Mouse (Mus musculus) myocyte (in vitro differentiated cells): ENCODE data around the gene Ankrd33. TPM values are rescaled to one million over a fixed set of nuclear protein-coding genes. Genes with fewer than 3 reads are reported as not detected.

Source experiments
- H3K27me3 ChIP-seq: one replicate; pipeline ENCODE4 v1.6.1; 2011; ENCODE audit not compliant: control insufficient read depth, insufficient read depth, insufficient read length
- H3K36me3 ChIP-seq: one replicate; pipeline ENCODE4 v1.6.1; 2011; ENCODE audit not compliant: control insufficient read depth, insufficient read depth
- H3K4me2 ChIP-seq: one replicate; pipeline ENCODE4 v1.6.1; 2011; ENCODE audit warnings: low read depth, control low read depth
- H3K4me3 ChIP-seq: one replicate; pipeline ENCODE4 v1.5.1; 2011; ENCODE audit warnings: mild to moderate bottlenecking, control low read depth, moderate library complexity
- H3K79me2 ChIP-seq: one replicate; pipeline ENCODE4 v1.6.1; 2011; ENCODE audit not compliant: control insufficient read depth, insufficient read depth
- H3ac ChIP-seq: one replicate; pipeline ENCODE4 v1.6.1; 2011; ENCODE audit not compliant: control insufficient read depth, insufficient read length
- CEBPB ChIP-seq: IDR thresholded peaks from 2 replicates; pipeline ENCODE4 v1.6.1; 2011; ENCODE audit warnings: mild to moderate bottlenecking, moderate library complexity; ENCODE audit not compliant: poor library complexity, insufficient read depth, severe bottlenecking
- E2F4 ChIP-seq: IDR thresholded peaks from one replicate; pipeline ENCODE4 v1.6.1; 2011; ENCODE audit warnings: mild to moderate bottlenecking, control low read depth, moderate library complexity; ENCODE audit not compliant: insufficient read depth
- MAX ChIP-seq: IDR thresholded peaks from one replicate; pipeline ENCODE4 v1.6.1; 2011; ENCODE audit warnings: low read depth, mild to moderate bottlenecking, control low read depth
- MYOD1 ChIP-seq, 3 experiments: IDR thresholded peaks; one replicate each; pipeline ENCODE4 v1.6.1; 2011; ENCODE audit warnings: control low read depth in 2 of 3, low read depth in 2 of 3, mild to moderate bottlenecking in 2 of 3, moderate library complexity in 1 of 3; ENCODE audit not compliant: insufficient read length in 2 of 3, control insufficient read depth in 1 of 3
- MYOG ChIP-seq, 3 experiments: IDR thresholded peaks; one replicate each; pipeline ENCODE4 v1.6.1; 2011; ENCODE audit warnings: control low read depth in 2 of 3, low read depth in 2 of 3, mild to moderate bottlenecking in 2 of 3; ENCODE audit not compliant: insufficient read length in 2 of 3, control insufficient read depth in 1 of 3, insufficient read depth in 1 of 3
- POLR2A ChIP-seq: IDR thresholded peaks from one replicate; pipeline ENCODE4 v1.6.1; 2011; ENCODE audit warnings: low read depth, mild to moderate bottlenecking, control low read depth, moderate library complexity; ENCODE audit not compliant: insufficient read length
- POLR2AphosphoS2 ChIP-seq: IDR thresholded peaks from one replicate; pipeline ENCODE4 v1.6.1; 2011; ENCODE audit warnings: low read depth, control low read depth; ENCODE audit not compliant: insufficient read length
- REST ChIP-seq: IDR thresholded peaks from one replicate; pipeline ENCODE4 v1.6.1; 2011; ENCODE audit warnings: mild to moderate bottlenecking, control low read depth, moderate library complexity; ENCODE audit not compliant: insufficient read depth, insufficient read length
- SRF ChIP-seq: IDR thresholded peaks from one replicate; pipeline ENCODE4 v1.6.1; 2011; ENCODE audit warnings: low read depth; ENCODE audit not compliant: control insufficient read depth, insufficient read length
- TCF12 ChIP-seq: IDR thresholded peaks from one replicate; pipeline ENCODE4 v1.6.1; 2011; ENCODE audit warnings: mild to moderate bottlenecking, control low read depth; ENCODE audit not compliant: poor library complexity, insufficient read depth, severe bottlenecking
- TCF3 ChIP-seq: IDR thresholded peaks from one replicate; pipeline ENCODE4 v1.6.1; 2011; ENCODE audit warnings: low read depth, control low read depth; ENCODE audit not compliant: insufficient read length
- USF1 ChIP-seq: IDR thresholded peaks from one replicate; pipeline ENCODE4 v1.6.1; 2011; ENCODE audit warnings: low read depth, mild to moderate bottlenecking, control low read depth, moderate library complexity
- polyA plus RNA-seq: library from polyadenylated mRNA; unstranded; fragments of >200 nt; fragmentation: generic; extraction: Trizol; gene quantifications from one replicate; pipeline ENCODE4 v1.2.1, GENCODE M21; 2012; ENCODE audit warnings: missing spikeins

Gene Ankrd33
- polyA plus RNA-seq, 1 experiment, result not detected

GRCm38 (mm10) chr15:101092121-101092828, 23.3 kb upstream of the Ankrd33 start:
- H3K4me3 ChIP-seq, result no peak overlapping the region
- peaks cover 51% of the 10 kb centered on the region for H3K27me3 ChIP-seq

DNA sequence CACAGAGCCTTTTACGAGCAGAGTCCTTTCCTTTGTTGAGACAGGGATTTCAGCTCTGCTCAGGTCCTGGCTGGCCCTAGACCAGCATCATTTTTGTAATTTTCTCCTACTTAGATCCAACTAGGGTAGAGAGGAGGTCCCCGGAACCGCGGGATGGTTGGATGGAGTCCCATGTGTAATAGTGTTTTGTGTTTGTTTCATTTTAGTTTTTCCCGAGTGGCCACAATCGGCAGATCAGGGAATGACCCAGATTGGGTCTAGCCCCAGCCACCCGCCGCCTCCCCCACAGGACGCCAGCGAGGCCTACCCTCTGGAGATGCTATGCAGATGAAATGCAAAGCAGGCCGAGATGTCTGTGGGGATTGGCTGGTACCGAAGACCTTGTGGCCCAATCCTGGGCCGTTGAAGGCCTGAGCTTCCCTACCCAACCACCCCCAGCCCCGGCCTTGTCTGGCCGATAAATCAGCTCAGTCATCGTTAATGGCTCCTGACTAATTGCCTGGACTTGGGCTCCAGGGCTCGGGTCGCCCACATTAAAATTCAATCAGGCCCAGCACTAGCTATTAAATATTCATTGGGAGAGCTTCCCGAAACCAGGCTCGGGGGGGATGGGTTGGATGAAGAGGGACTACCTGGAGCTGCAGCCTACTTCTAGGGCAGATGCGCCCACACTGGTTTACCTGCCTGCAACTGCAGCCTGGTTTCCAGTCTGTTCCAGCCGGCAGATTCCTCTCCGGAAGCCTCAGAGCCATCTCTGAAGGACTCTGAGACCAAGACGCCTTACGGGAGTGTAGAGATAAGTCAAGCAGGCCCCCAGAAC, 22.5 kb upstream of the Ankrd33 start:
- H3K4me2 ChIP-seq, result no peak overlapping the region

More at GRCm38 (mm10) chr15:101092121-101092828, 23.3 kb upstream of the Ankrd33 start:
- Histone ChIP-seq H3ac (no peak overlapping the region), H3K36me3 (no peaks in the 10 kb centered on the region), H3K79me2 (no peaks in the 10 kb centered on the region), H3K4me2 (no peak overlapping the region)
- no peak for TF ChIP-seq MYOD1 (IDR thresholded peaks at IDR 0.05; ENCODE audit: control insufficient read depth in 1 of 3, insufficient read length in 2 of 3, low read depth in 2 of 3)
- TF ChIP-seq E2F4, result no peak
- TF ChIP-seq POLR2AphosphoS2, result no peak
- no peak for TF ChIP-seq MYOG (IDR thresholded peaks at IDR 0.05; ENCODE audit: control insufficient read depth in 1 of 3, insufficient read depth in 1 of 3, insufficient read length in 2 of 3, low read depth in 2 of 3)
- TF ChIP-seq USF1, result no peak

GRCm38 (mm10) chr15:101093988-101094387, 21.6 kb upstream of the Ankrd33 start:
- Histone ChIP-seq H3ac (no peak overlapping the region), H3K4me3 (no peak overlapping the region), H3K36me3 (no peaks in the 10 kb centered on the region), H3K4me2 (no peak overlapping the region), H3K27me3 (peaks cover 64% of the 10 kb centered on the region), H3K79me2 (no peaks in the 10 kb centered on the region)
- TF ChIP-seq MYOG (IDR thresholded peaks at IDR 0.05; ENCODE audit: control insufficient read depth in 1 of 3, insufficient read depth in 1 of 3, insufficient read length in 2 of 3, low read depth in 2 of 3) (no peak), E2F4 (no peak), MYOD1 (IDR thresholded peaks at IDR 0.05; ENCODE audit: control insufficient read depth in 1 of 3, insufficient read length in 2 of 3, low read depth in 2 of 3) (no peak), TCF3 (no peak), TCF12 (no peak), SRF (no peak), REST (no peak), CEBPB (no peak)

More for the DNA sequence above, 22.5 kb upstream of the Ankrd33 start:
- Histone ChIP-seq H3K4me3 (no peak overlapping the region), H3K36me3 (no peaks in the 10 kb centered on the region), H3K79me2 (no peaks in the 10 kb centered on the region), H3ac (no peak overlapping the region), H3K27me3 (peaks cover 56% of the 10 kb centered on the region)
- no peak for TF ChIP-seq TCF3
- TF ChIP-seq POLR2A, result no peak
- TF ChIP-seq CEBPB, result no peak
- TF ChIP-seq MYOD1 (IDR thresholded peaks at IDR 0.05; ENCODE audit: control insufficient read depth in 1 of 3, insufficient read length in 2 of 3, low read depth in 2 of 3), result no peak
- no peak for TF ChIP-seq POLR2AphosphoS2
- TF ChIP-seq USF1, result no peak
- no peak for TF ChIP-seq E2F4
- TF ChIP-seq MAX, result no peak
- TF ChIP-seq MYOG (IDR thresholded peaks at IDR 0.05; ENCODE audit: control insufficient read depth in 1 of 3, insufficient read depth in 1 of 3, insufficient read length in 2 of 3, low read depth in 2 of 3), result no peak
- TF ChIP-seq TCF12, result no peak
- TF ChIP-seq REST, result no peak

- H3ac ChIP-seq, result no peak overlapping the region
- H3K27me3 ChIP-seq, result peaks cover 64% of the 10 kb centered on the region
- H3K36me3 ChIP-seq, result no peaks in the 10 kb centered on the region
- no peak overlapping the region for H3K4me2 ChIP-seq
- TF ChIP-seq CEBPB (no peak), TCF3 (no peak), TCF12 (no peak), POLR2AphosphoS2 (no peak), POLR2A (no peak), MAX (no peak), USF1 (no peak), E2F4 (no peak), MYOG (IDR thresholded peaks at IDR 0.05; ENCODE audit: control insufficient read depth in 1 of 3, insufficient read depth in 1 of 3, insufficient read length in 2 of 3, low read depth in 2 of 3) (no peak), SRF (no peak), REST (no peak), MYOD1 (IDR thresholded peaks at IDR 0.05; ENCODE audit: control insufficient read depth in 1 of 3, insufficient read length in 2 of 3, low read depth in 2 of 3) (no peak)
- no peaks in the 10 kb centered on the region for H3K79me2 ChIP-seq
- H3K4me3 ChIP-seq, result no peak overlapping the region
Measured at GRCm38 (mm10) chr15:101094979-101095378, 20.6 kb upstream of the Ankrd33 start.
